Mouse (Mus musculus) intestine, embryonic 15.5 days (tissue): ENCODE results near the gene Depdc1b. TPM values are rescaled to one million over a fixed set of nuclear protein-coding genes. Genes with fewer than 3 reads are reported as not detected.
A peak's percentile ranks its signal among the peaks of the same experiment; 100 is the strongest.

Source experiments
- ATAC-seq: fragments of 200-750 bp; cut with Nextera tagmentation; 2 replicates; pipeline ENCODE4 v1.8.0; 2017; ENCODE audit warnings: moderate TSS enrichment, moderate library complexity
- H3K27ac ChIP-seq: fragments of 300-500 bp; sonication (generic); 2 replicates; pipeline ENCODE4 v1.5.1; 2015; ENCODE audit warnings: mild to moderate bottlenecking, inconsistent platforms
- H3K27me3 ChIP-seq: fragments of 300-500 bp; sonication (generic); replicated peaks from 2 replicates; pipeline ENCODE4 v1.6.1; 2015; ENCODE audit warnings: inconsistent platforms
- H3K36me3 ChIP-seq: fragments of 300-500 bp; sonication (generic); 2 replicates; pipeline ENCODE4 v1.6.1; 2015; ENCODE audit warnings: inconsistent platforms
- H3K4me1 ChIP-seq: fragments of 300-500 bp; sonication (generic); replicated peaks from 2 replicates; pipeline ENCODE4 v1.6.1; 2015; ENCODE audit warnings: inconsistent platforms
- H3K4me2 ChIP-seq: fragments of 300-500 bp; sonication (generic); replicated peaks from 2 replicates; pipeline ENCODE4 v1.6.1; 2015; ENCODE audit warnings: mild to moderate bottlenecking, inconsistent platforms
- H3K4me3 ChIP-seq: fragments of 300-500 bp; sonication (generic); replicated peaks from 2 replicates; pipeline ENCODE4 v1.5.1; 2015; ENCODE audit warnings: inconsistent platforms
- H3K9ac ChIP-seq: fragments of 300-500 bp; sonication (generic); 2 replicates; pipeline ENCODE4 v1.6.1; 2015; ENCODE audit warnings: inconsistent platforms
- H3K9me3 ChIP-seq: fragments of 300-500 bp; sonication (generic); 2 replicates; pipeline ENCODE4 v1.6.1; 2016; ENCODE audit warnings: inconsistent platforms
- WGBS: fragments of 180-500 bp; shearing (Covaris S2); methylation state at CpG from one replicate; pipeline ENCODE4 v1.1.7; 2015; 5-methylcytosine and 5-hydroxymethylcytosine counted together
- polyA plus RNA-seq: library from polyadenylated mRNA; unstranded; fragments of >200 nt; fragmentation: Nextera tagmentation; extraction: Ambion mirVana; gene quantifications from 2 replicates; pipeline ENCODE4 v1.2.1, GENCODE M21; 2015

Gene Depdc1b
- polyA plus RNA-seq, 1 experiment from 2014 or later: 6.6 TPM

- Histone ChIP-seq H3K4me2 (no peak overlapping the region), H3K4me3 (no peak overlapping the region), H3K4me1 (0 out of 2 replicates have a peak, but pooled peaks cover under 1% of the 10 kb centered on the region), H3K27ac (no peak overlapping the region), H3K27me3 (no peaks in the 10 kb centered on the region), H3K9ac (no peak overlapping the region), H3K9me3 (no peaks in the 10 kb centered on the region), H3K36me3 (no peaks in the 10 kb centered on the region)
- WGBS: 90% methylated on average over 2 of the region's 2 CpGs
- ATAC-seq: no peak
Observed at GRCm38 (mm10) chr13:108322466-108322865, 6.3 kb downstream of the Depdc1b start.

- H3K27ac ChIP-seq: no peak overlapping the region
- 93% methylated on average over 2 of the region's 2 CpGs for WGBS
Observed at GRCm38 (mm10) chr13:108323317-108323716, 7.2 kb downstream of the Depdc1b start.

GRCm38 (mm10) chr13:108323866-108324829 lies 8.0 kb downstream of the Depdc1b start:
- H3K4me2 ChIP-seq: no peak overlapping the region
- H3K27me3 ChIP-seq: no peaks in the 10 kb centered on the region
- 90% methylated on average over 22 of the region's 22 CpGs for WGBS
- no peaks in the 10 kb centered on the region for H3K4me1 ChIP-seq
- H3K36me3 ChIP-seq: no peaks in the 10 kb centered on the region
- H3K9me3 ChIP-seq: no peaks in the 10 kb centered on the region
- ATAC-seq: no peak
- no peak overlapping the region for H3K27ac ChIP-seq
- no peak overlapping the region for H3K4me3 ChIP-seq
- no peak overlapping the region for H3K9ac ChIP-seq

More at GRCm38 (mm10) chr13:108323317-108323716, 7.2 kb downstream of the Depdc1b start:
- no peaks in the 10 kb centered on the region for H3K36me3 ChIP-seq
- no peaks in the 10 kb centered on the region for H3K4me1 ChIP-seq
- H3K9me3 ChIP-seq: no peaks in the 10 kb centered on the region
- H3K9ac ChIP-seq: no peak overlapping the region
- no peak for ATAC-seq
- no peaks in the 10 kb centered on the region for H3K27me3 ChIP-seq
- no peak overlapping the region for H3K4me2 ChIP-seq
- no peak overlapping the region for H3K4me3 ChIP-seq

GRCm38 (mm10) chr13:108325871-108326270 lies 9.7 kb downstream of the Depdc1b start:
- ATAC-seq: no peak
- Histone ChIP-seq H3K36me3 (no peaks in the 10 kb centered on the region), H3K9me3 (no peaks in the 10 kb centered on the region), H3K27ac (no peak overlapping the region), H3K9ac (no peak overlapping the region), H3K4me1 (no peaks in the 10 kb centered on the region), H3K4me3 (no peak overlapping the region), H3K27me3 (no peaks in the 10 kb centered on the region), H3K4me2 (no peak overlapping the region)
- WGBS: 86% methylated on average over 5 of the region's 5 CpGs

- Histone ChIP-seq H3K27me3 (no peaks in the 10 kb centered on the region), H3K36me3 (no peaks in the 10 kb centered on the region), H3K27ac (no peak overlapping the region), H3K4me2 (no peak overlapping the region), H3K4me3 (no peak overlapping the region), H3K9ac (no peak overlapping the region), H3K9me3 (no peaks in the 10 kb centered on the region), H3K4me1 (no peaks in the 10 kb centered on the region)
- ATAC-seq: no peak
- WGBS: 86% methylated on average over 10 of the region's 10 CpGs
Observed at GRCm38 (mm10) chr13:108326351-108326750, 10.2 kb downstream of the Depdc1b start.

GRCm38 (mm10) chr13:108327047-108327446 lies 10.9 kb downstream of the Depdc1b start:
- Histone ChIP-seq H3K4me3 (no peak overlapping the region), H3K9me3 (no peaks in the 10 kb centered on the region), H3K4me2 (no peak overlapping the region), H3K36me3 (no peaks in the 10 kb centered on the region), H3K9ac (no peak overlapping the region), H3K27ac (no peak overlapping the region), H3K4me1 (no peaks in the 10 kb centered on the region), H3K27me3 (no peaks in the 10 kb centered on the region)
- WGBS: 70% methylated on average over 7 of the region's 7 CpGs
- ATAC-seq: no peak

- H3K9ac ChIP-seq: no peak overlapping the region
- no peak for ATAC-seq
- H3K27me3 ChIP-seq: no peaks in the 10 kb centered on the region
- H3K36me3 ChIP-seq: no peaks in the 10 kb centered on the region
- no peak overlapping the region for H3K4me2 ChIP-seq
- H3K9me3 ChIP-seq: no peaks in the 10 kb centered on the region
- no peaks in the 10 kb centered on the region for H3K4me1 ChIP-seq
- 90% methylated on average over 21 of the region's 21 CpGs for WGBS
- H3K4me3 ChIP-seq: no peak overlapping the region
- H3K27ac ChIP-seq: no peak overlapping the region
Observed at GRCm38 (mm10) chr13:108328406-108329180, 12.5 kb downstream of the Depdc1b start.

GRCm38 (mm10) chr13:108329693-108330092 lies 13.6 kb downstream of the Depdc1b start:
- Histone ChIP-seq H3K27me3 (no peaks in the 10 kb centered on the region), H3K4me3 (no peak overlapping the region), H3K9ac (no peak overlapping the region), H3K4me2 (no peak overlapping the region), H3K27ac (no peak overlapping the region), H3K4me1 (no peaks in the 10 kb centered on the region), H3K9me3 (no peaks in the 10 kb centered on the region), H3K36me3 (no peaks in the 10 kb centered on the region)
- ATAC-seq: 0 out of 2 replicates have a peak, but pooled peaks have one; percentile 20
- WGBS: 65% methylated on average over 3 of the region's 3 CpGs

GRCm38 (mm10) chr13:108335257-108336003 lies 19.3 kb downstream of the Depdc1b start:
- WGBS: 64% methylated on average over 15 of the region's 15 CpGs
- no peak for ATAC-seq

GRCm38 (mm10) chr13:108336192-108336591 lies 20.1 kb downstream of the Depdc1b start:
- no peak for ATAC-seq
- Histone ChIP-seq H3K36me3 (no peaks in the 10 kb centered on the region), H3K4me3 (no peak overlapping the region), H3K27ac (no peak overlapping the region), H3K27me3 (no peaks in the 10 kb centered on the region), H3K4me2 (no peak overlapping the region), H3K9ac (no peak overlapping the region), H3K4me1 (no peaks in the 10 kb centered on the region), H3K9me3 (no peaks in the 10 kb centered on the region)
- WGBS: 90% methylated on average over 11 of the region's 11 CpGs

More at GRCm38 (mm10) chr13:108335257-108336003, 19.3 kb downstream of the Depdc1b start:
- H3K36me3 ChIP-seq: no peaks in the 10 kb centered on the region
- H3K27ac ChIP-seq: no peak overlapping the region
- H3K9ac ChIP-seq: no peak overlapping the region
- H3K4me2 ChIP-seq: no peak overlapping the region
- no peaks in the 10 kb centered on the region for H3K4me1 ChIP-seq
- no peaks in the 10 kb centered on the region for H3K9me3 ChIP-seq
- H3K4me3 ChIP-seq: no peak overlapping the region
- no peaks in the 10 kb centered on the region for H3K27me3 ChIP-seq

- no peaks in the 10 kb centered on the region for H3K4me1 ChIP-seq
- H3K9me3 ChIP-seq: no peaks in the 10 kb centered on the region
- H3K9ac ChIP-seq: no peak overlapping the region
- no peaks in the 10 kb centered on the region for H3K36me3 ChIP-seq
- ATAC-seq: no peak
- H3K4me2 ChIP-seq: no peak overlapping the region
- no peak overlapping the region for H3K27ac ChIP-seq
- H3K4me3 ChIP-seq: no peak overlapping the region
- WGBS: 84% methylated on average over 6 of the region's 6 CpGs
- no peaks in the 10 kb centered on the region for H3K27me3 ChIP-seq
Observed at GRCm38 (mm10) chr13:108337340-108337739, 21.2 kb downstream of the Depdc1b start.
